Mouse (Mus musculus) stomach, postnatal 0 days (tissue): Measurements from ENCODE around the gene Plcl1.

Experiments
- CTCF ChIP-seq: IDR thresholded peaks from 2 replicates; pipeline ENCODE4 v1.5.1; 2016; ENCODE audit warnings: antibody characterized with exemption, low read depth, mild to moderate bottlenecking, moderate library complexity
- EP300 ChIP-seq: optimal IDR thresholded peaks from 2 replicates; pipeline ENCODE3; 2016; ENCODE audit warnings: antibody characterized with exemption

- no peak for TF ChIP-seq CTCF
- no peak for TF ChIP-seq EP300
These were observed 294.3 kb downstream of the Plcl1 start for GRCm38 (mm10) chr1:55700016-55700415.
